Mouse (Mus musculus) thymus, adult 2 months (tissue): ENCODE data around the gene Kiss1. TPM values are rescaled to one million over a fixed set of nuclear protein-coding genes. Genes with fewer than 3 reads are reported as not detected.

Experiments used
- DNase-seq: peaks from one replicate; pipeline ENCODE4 v3.0.0; 2021
- H3K27ac ChIP-seq: fragments of 200-500 bp; 2 replicates; pipeline ENCODE4 v1.5.1; 2012; ENCODE audit warnings: low read length, control low read depth; ENCODE audit not compliant: control insufficient read depth, insufficient read depth
- H3K27me3 ChIP-seq: fragments of 200-500 bp; 2 replicates; pipeline ENCODE4 v1.6.1; 2012; ENCODE audit warnings: mild to moderate bottlenecking, low read length, moderate library complexity, mixed read lengths; ENCODE audit not compliant: control insufficient read depth, insufficient read depth
- H3K36me3 ChIP-seq: fragments of 200-500 bp; 2 replicates; pipeline ENCODE4 v1.6.1; 2012; ENCODE audit warnings: mild to moderate bottlenecking, low read length, moderate library complexity; ENCODE audit not compliant: control insufficient read depth, insufficient read depth
- H3K4me1 ChIP-seq: fragments of 200-500 bp; replicated peaks from 2 replicates; pipeline ENCODE4 v1.6.1; 2012; ENCODE audit warnings: low read length; ENCODE audit not compliant: control insufficient read depth, insufficient read depth
- H3K4me3 ChIP-seq: fragments of 200-500 bp; 2 replicates; pipeline ENCODE4 v1.5.1; 2012; ENCODE audit warnings: mild to moderate bottlenecking, low read length, control low read depth, moderate library complexity; ENCODE audit not compliant: control insufficient read depth, insufficient read depth
- CTCF ChIP-seq: fragments of 200-500 bp; IDR thresholded peaks from 2 replicates; pipeline ENCODE4 v1.5.1; 2012; ENCODE audit warnings: mild to moderate bottlenecking, control low read depth, low read length, moderate library complexity, borderline replicate concordance; ENCODE audit not compliant: control insufficient read depth, poor library complexity, insufficient read depth; ENCODE audit errors: extremely low read depth
- POLR2A ChIP-seq: fragments of 200-500 bp; IDR thresholded peaks from 2 replicates; pipeline ENCODE4 v1.6.1; 2012; ENCODE audit warnings: mild to moderate bottlenecking, low read length, control low read depth, moderate library complexity; ENCODE audit not compliant: control insufficient read depth, poor library complexity, insufficient read depth; ENCODE audit errors: extremely low read depth
- WGBS: fragments of 180-500 bp; shearing (Covaris S2); methylation state at CpG from one replicate; pipeline ENCODE4 v1.1.7; 2018; 5-methylcytosine and 5-hydroxymethylcytosine counted together
- polyA plus RNA-seq: library from polyadenylated mRNA; depleted of rRNA; stranded (reverse); fragments of >200 nt; gene quantifications from 2 replicates; pipeline ENCODE4 v1.2.3, GENCODE M21; 2012; rRNA removed

Gene Kiss1
- polyA plus RNA-seq: 0.37 TPM in 1 of 2 replicates, not detected in the other

DNA sequence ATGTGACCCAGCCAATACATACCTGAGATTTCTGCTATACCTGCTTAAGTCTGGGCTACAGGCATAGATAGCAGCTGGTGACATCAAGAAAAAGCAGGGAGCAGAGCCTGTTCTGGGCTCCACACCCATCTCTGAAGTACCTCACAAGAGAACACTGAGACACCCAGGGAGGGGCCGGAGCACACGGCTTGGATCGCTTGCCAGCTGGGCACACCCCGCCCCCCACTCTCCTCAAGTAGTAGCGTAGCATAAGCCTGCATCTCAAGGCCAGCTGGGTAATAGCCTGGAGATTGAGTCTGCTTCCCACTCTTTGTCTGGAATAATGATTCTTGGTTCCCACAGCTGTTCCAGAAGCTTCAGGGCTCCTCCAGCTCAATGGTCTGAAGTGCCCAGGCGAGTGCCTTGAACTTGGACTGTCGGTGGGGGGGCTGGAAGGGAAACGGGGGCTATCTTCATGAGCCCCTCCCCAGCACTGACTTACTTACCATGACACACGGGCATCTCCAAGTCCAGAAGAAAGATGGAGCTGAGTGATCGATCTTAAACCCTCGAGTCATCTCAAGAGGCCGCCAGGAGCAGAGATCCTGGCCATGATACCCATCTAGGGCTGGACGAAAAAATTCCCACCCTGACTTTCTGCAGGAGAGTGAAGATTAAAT is at the start of gene Kiss1:
Gene Kiss1 (plus strand): TSS at position 609 of the 659 bp plus-strand sequence.
- Histone ChIP-seq H3K27me3 (no peaks in the 10 kb centered on the region), H3K27ac (no peak within 1 kb of the TSS), H3K36me3 (no peaks in the 10 kb centered on the region), H3K4me1 (no peaks in the 10 kb centered on the region), H3K4me3 (no peak within 1 kb of the TSS)
- no peak for TF ChIP-seq POLR2A
- DNase-seq: no peak
- 93% methylated on average over 13 of the region's 13 CpGs for WGBS

- no peaks in the 10 kb centered on the region for H3K27me3 ChIP-seq
- H3K36me3 ChIP-seq: no peaks in the 10 kb centered on the region
- DNase-seq: no peak
- no peak overlapping the region for H3K27ac ChIP-seq
- TF ChIP-seq CTCF (no peak), POLR2A (no peak)
- H3K4me3 ChIP-seq: no peak overlapping the region
- WGBS: 97% methylated on average over 19 of the region's 19 CpGs
- no peaks in the 10 kb centered on the region for H3K4me1 ChIP-seq
Measured at GRCm38 (mm10) chr1:133274163-133274562, 47.5 kb upstream of the Kiss1 start.

- DNase-seq: no peak
- 70% methylated on average over 5 of the region's 5 CpGs for WGBS
- Histone ChIP-seq H3K4me3 (no peak overlapping the region), H3K36me3 (no peaks in the 10 kb centered on the region), H3K4me1 (no peaks in the 10 kb centered on the region), H3K27me3 (no peaks in the 10 kb centered on the region), H3K27ac (no peak overlapping the region)
- TF ChIP-seq POLR2A (no peak), CTCF (no peak)
Measured at GRCm38 (mm10) chr1:133276983-133277382, 44.7 kb upstream of the Kiss1 start.

GRCm38 (mm10) chr1:133278539-133278938 is 43.1 kb upstream of the Kiss1 start:
- H3K36me3 ChIP-seq: no peaks in the 10 kb centered on the region

DNA sequence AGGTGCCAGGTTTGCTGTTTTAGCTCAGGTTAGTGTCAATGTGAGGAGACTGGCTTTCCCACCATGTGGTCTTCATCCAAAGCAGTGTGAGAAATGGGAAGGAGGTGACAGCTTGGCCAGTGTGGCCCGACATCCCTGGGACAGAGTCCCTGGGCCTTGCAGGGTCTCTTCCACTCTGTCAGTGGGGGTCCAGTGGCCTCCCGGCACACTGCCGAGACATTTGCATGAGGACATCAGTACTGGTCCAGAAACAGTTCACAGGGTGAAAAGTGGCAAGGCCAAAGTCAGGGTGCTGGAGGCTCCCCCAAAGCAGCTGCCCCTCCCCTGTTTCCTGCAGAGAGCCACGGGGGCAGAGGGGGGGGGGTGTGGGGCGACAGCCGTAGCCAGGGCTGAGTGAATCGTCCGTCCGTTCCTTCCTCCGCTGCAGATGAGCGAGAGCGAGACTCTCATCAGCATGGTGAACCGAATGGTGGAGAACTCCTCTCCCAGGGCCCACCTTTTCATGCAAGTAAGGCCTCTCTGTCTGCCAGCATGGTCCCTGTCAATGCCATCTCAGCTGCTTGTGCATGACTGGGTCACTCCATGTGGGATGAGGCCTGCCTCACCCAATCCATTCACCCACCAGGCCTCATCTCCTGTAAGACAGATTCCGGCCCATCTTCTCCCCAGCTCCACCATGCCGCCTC is 42.6 kb upstream of the Kiss1 start:
- 73% methylated on average over 15 of the region's 15 CpGs for WGBS
- H3K36me3 ChIP-seq: no peaks in the 10 kb centered on the region

More at GRCm38 (mm10) chr1:133278539-133278938, 43.1 kb upstream of the Kiss1 start:
- no peak overlapping the region for H3K27ac ChIP-seq
- WGBS: 93% methylated on average over 6 of the region's 6 CpGs
- no peak for DNase-seq
- no peak overlapping the region for H3K4me3 ChIP-seq
- no peaks in the 10 kb centered on the region for H3K27me3 ChIP-seq
- TF ChIP-seq CTCF: no peak
- no peak for TF ChIP-seq POLR2A
- no peaks in the 10 kb centered on the region for H3K4me1 ChIP-seq

DNA sequence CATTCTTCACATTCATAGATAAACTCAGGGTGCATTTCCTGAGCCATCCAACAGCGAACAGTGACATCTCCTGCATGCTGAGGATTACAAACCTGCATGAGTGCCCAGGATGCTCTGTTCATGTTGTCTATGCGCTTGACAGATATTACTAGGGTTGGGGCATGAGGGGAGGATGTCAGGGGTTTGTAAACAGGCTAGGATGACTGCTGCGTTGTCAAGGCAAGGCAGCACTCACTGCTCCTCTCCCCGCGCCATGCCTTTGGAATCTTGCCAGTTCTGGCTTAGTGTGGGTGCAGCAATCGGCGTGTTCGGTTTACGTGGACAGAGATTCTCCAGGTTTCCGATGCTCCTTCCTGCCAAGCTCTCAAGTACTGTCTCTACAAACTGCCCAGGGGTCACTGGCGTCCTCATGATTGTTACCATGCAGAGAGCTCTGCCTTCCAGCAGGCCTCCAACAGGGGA is 42.0 kb upstream of the Kiss1 start:
- Histone ChIP-seq H3K36me3 (no peaks in the 10 kb centered on the region), H3K4me1 (no peaks in the 10 kb centered on the region), H3K27me3 (no peaks in the 10 kb centered on the region), H3K4me3 (no peak overlapping the region), H3K27ac (no peak overlapping the region)
- 91% methylated on average over 11 of the region's 11 CpGs for WGBS
- DNase-seq: no peak
- TF ChIP-seq CTCF: no peak
- no peak for TF ChIP-seq POLR2A

More for the DNA sequence above, 42.6 kb upstream of the Kiss1 start:
- H3K4me3 ChIP-seq: no peak overlapping the region
- H3K4me1 ChIP-seq: no peaks in the 10 kb centered on the region
- no peak for DNase-seq
- no peaks in the 10 kb centered on the region for H3K27me3 ChIP-seq
- H3K27ac ChIP-seq: no peak overlapping the region
- TF ChIP-seq CTCF (no peak), POLR2A (no peak)

- DNase-seq: no peak
- 90% methylated on average over 2 of the region's 2 CpGs for WGBS
- Histone ChIP-seq H3K4me3 (no peak overlapping the region), H3K36me3 (no peaks in the 10 kb centered on the region), H3K27me3 (no peaks in the 10 kb centered on the region), H3K27ac (no peak overlapping the region), H3K4me1 (no peaks in the 10 kb centered on the region)
- no peak for TF ChIP-seq POLR2A
Measured at GRCm38 (mm10) chr1:133280537-133280936, 41.1 kb upstream of the Kiss1 start.
